Mouse (Mus musculus) liver, embryonic 15.5 days (tissue): Measurements from ENCODE around the gene Popdc3. TPM values are rescaled to one million over a fixed set of nuclear protein-coding genes. Genes with fewer than 3 reads are reported as not detected.
A peak's percentile ranks its signal among the peaks of the same experiment; 100 is the strongest.
"Not testable (repeated sequence)": the region's sequence is repeated elsewhere in the genome, so short reads cannot be mapped to it uniquely, and the experiment has no call there.

Experiments used
- ATAC-seq: fragments of 200-750 bp; cut with Nextera tagmentation; 2 replicates; pipeline ENCODE4 v1.8.0; 2017; ENCODE audit warnings: moderate number of reproducible peaks, mild to moderate bottlenecking, moderate library complexity; ENCODE audit not compliant: insufficient read depth
- H3K27ac ChIP-seq: fragments of 300-500 bp; sonication (generic); replicated peaks from 2 replicates; pipeline ENCODE4 v1.5.1; 2015; ENCODE audit warnings: mild to moderate bottlenecking, inconsistent platforms
- H3K27me3 ChIP-seq: fragments of 300-500 bp; sonication (generic); 2 replicates; pipeline ENCODE4 v1.6.1; 2015; ENCODE audit warnings: mild to moderate bottlenecking, inconsistent platforms
- H3K36me3 ChIP-seq: fragments of 300-500 bp; sonication (generic); replicated peaks from 2 replicates; pipeline ENCODE4 v1.6.1; 2015; ENCODE audit warnings: moderate library complexity, mild to moderate bottlenecking, inconsistent platforms
- H3K4me1 ChIP-seq: fragments of 300-500 bp; sonication (generic); replicated peaks from 2 replicates; pipeline ENCODE4 v1.6.1; 2015; ENCODE audit warnings: inconsistent platforms
- H3K4me2 ChIP-seq: fragments of 300-500 bp; sonication (generic); 2 replicates; pipeline ENCODE4 v1.6.1; 2015; ENCODE audit warnings: moderate library complexity, mild to moderate bottlenecking, inconsistent platforms
- H3K4me3 ChIP-seq: fragments of 300-500 bp; sonication (generic); replicated peaks from 2 replicates; pipeline ENCODE4 v1.5.1; 2015; ENCODE audit warnings: mild to moderate bottlenecking, inconsistent platforms
- H3K9ac ChIP-seq: fragments of 300-500 bp; sonication (generic); 2 replicates; pipeline ENCODE4 v1.6.1; 2015; ENCODE audit warnings: moderate library complexity, mild to moderate bottlenecking, inconsistent platforms
- H3K9me3 ChIP-seq: fragments of 300-500 bp; sonication (generic); replicated peaks from 2 replicates; pipeline ENCODE4 v1.6.1; 2016; ENCODE audit warnings: inconsistent platforms
- WGBS: fragments of 180-500 bp; shearing (Covaris S2); methylation state at CpG from one replicate; pipeline ENCODE4 v1.1.7; 2015; ENCODE audit warnings: mixed read lengths; ENCODE audit not compliant: insufficient replicate concordance; 5-methylcytosine and 5-hydroxymethylcytosine counted together
- polyA plus RNA-seq: library from polyadenylated mRNA; unstranded; fragments of >200 nt; fragmentation: Nextera tagmentation; extraction: Ambion mirVana; gene quantifications from 2 replicates; pipeline ENCODE4 v1.2.1, GENCODE M21; 2015

Gene Popdc3
- polyA plus RNA-seq, 1 experiment from 2014 or later, result 0.13 TPM

GRCm38 (mm10) chr10:45288351-45288750, 110.5 kb downstream of the Popdc3 start:
- H3K9me3 ChIP-seq, result no peaks in the 10 kb centered on the region
- peaks cover 38% of the 10 kb centered on the region for H3K27me3 ChIP-seq
- no peak overlapping the region for H3K4me2 ChIP-seq
- ATAC-seq, result no peak
- no peaks in the 10 kb centered on the region for H3K36me3 ChIP-seq
- H3K9ac ChIP-seq, result no peak overlapping the region
- 24% methylated on average over 7 of the region's 7 CpGs for WGBS
- H3K27ac ChIP-seq, result no peak overlapping the region
- H3K4me3 ChIP-seq, result no peak overlapping the region
- no peaks in the 10 kb centered on the region for H3K4me1 ChIP-seq

DNA sequence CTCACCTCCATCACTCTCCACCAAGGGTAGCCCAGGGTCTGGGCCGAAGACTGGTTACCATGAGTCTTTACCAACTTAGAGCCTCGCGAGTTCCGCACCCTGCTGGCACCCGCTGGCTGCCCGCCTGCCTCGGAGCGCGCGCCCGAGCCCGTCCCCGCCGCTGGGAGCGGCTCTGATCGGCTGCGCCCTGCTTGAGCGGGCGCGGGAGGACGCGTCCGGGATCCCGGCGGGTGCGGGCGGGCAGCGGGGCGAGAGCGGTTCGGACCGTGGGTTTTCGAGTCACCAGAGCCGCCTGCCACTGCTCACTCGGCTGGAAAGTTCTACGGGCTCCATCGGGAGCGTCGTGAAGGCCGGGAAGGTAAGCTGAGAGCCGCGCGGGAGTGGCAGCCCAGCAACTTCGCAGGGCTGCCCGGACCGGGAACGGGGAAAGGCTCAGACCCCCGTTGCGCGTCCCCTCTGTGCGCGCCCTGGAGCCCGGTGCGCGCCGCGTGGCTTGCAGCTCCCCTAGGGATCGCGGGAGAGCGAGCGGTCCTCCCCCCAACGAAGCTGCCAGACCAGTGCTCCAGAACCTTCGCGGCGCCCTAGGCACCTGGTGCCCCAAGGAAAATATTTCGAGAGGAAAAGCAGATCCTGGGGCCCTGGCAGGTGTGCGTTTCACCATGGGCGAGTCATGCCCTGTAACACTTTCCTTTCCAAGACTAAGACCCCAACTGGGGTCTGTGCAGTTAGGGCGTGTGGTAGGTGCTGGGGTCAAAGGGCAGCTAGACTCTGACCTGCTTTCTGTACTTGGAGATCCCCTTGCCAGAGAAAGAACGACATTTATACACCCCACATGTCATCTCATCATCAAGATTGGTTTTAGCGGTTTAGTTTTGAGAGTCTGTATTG, 111.6 kb downstream of the Popdc3 start:
- no peak for ATAC-seq
- Histone ChIP-seq H3K4me1 (no peaks in the 10 kb centered on the region), H3K4me3 (peak overlapping the region; percentile 41), H3K27me3 (peaks cover 38% of the 10 kb centered on the region), H3K9me3 (no peaks in the 10 kb centered on the region), H3K27ac (no peak overlapping the region), H3K4me2 (peak overlapping the region; percentile 66), H3K9ac (no peak overlapping the region), H3K36me3 (no peaks in the 10 kb centered on the region)
- 1% methylated on average over 71 of the region's 71 CpGs for WGBS

GRCm38 (mm10) chr10:45290618-45291017, 112.7 kb downstream of the Popdc3 start:
- ATAC-seq, result no peak
- no peak overlapping the region for H3K27ac ChIP-seq
- H3K4me3 ChIP-seq, result no peak overlapping the region
- no peak overlapping the region for H3K9ac ChIP-seq
- no peaks in the 10 kb centered on the region for H3K9me3 ChIP-seq
- no peaks in the 10 kb centered on the region for H3K4me1 ChIP-seq
- 39% methylated on average over 5 of the region's 5 CpGs for WGBS
- H3K36me3 ChIP-seq, result no peaks in the 10 kb centered on the region
- H3K27me3 ChIP-seq, result peaks cover 38% of the 10 kb centered on the region
- H3K4me2 ChIP-seq, result no peak overlapping the region

DNA sequence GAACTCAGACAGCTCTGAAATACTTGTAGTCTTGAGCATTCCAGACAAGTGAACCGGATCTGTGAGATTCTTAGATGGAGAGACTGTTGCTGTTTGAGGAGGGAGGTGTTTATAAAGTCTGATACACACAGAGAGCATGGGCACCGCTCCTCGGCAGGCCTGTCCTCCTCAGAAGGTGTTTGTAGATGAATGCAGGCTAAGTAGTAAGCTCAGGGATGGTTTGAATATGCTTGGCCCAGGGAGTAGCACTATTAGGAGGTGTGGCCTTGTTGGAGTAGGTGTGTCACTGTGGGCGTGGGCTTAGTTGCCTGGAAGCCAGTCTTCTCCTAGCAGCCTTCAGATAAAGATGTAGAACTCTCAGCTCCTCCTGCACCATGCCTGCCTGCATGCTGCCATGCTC, 114.3 kb downstream of the Popdc3 start:
- ATAC-seq, H3K4me2 ChIP-seq, H3K36me3 ChIP-seq, H3K9me3 ChIP-seq, H3K4me3 ChIP-seq, H3K4me1 ChIP-seq, H3K27ac ChIP-seq, H3K9ac ChIP-seq: not testable (repeated sequence)
- peaks cover 36% of the 10 kb centered on the region for H3K27me3 ChIP-seq
- 57% methylated on average over 4 of the region's 4 CpGs for WGBS

- H3K9ac ChIP-seq, result no peak overlapping the region
- no peak overlapping the region for H3K4me3 ChIP-seq
- no peak overlapping the region for H3K27ac ChIP-seq
- no peaks in the 10 kb centered on the region for H3K36me3 ChIP-seq
- H3K4me2 ChIP-seq, result no peak overlapping the region
- no peak for ATAC-seq
- H3K4me1 ChIP-seq, result no peaks in the 10 kb centered on the region
- peaks cover 12% of the 10 kb centered on the region for H3K27me3 ChIP-seq
- WGBS, result 61% methylated on average over 5 of the region's 5 CpGs
- no peaks in the 10 kb centered on the region for H3K9me3 ChIP-seq
Observed at GRCm38 (mm10) chr10:45295093-45295492, 117.2 kb downstream of the Popdc3 start.

GRCm38 (mm10) chr10:45298503-45298902, 120.6 kb downstream of the Popdc3 start:
- Histone ChIP-seq H3K4me3 (no peak overlapping the region), H3K4me1 (no peaks in the 10 kb centered on the region), H3K4me2 (no peak overlapping the region), H3K9ac (no peak overlapping the region), H3K36me3 (no peaks in the 10 kb centered on the region), H3K27ac (no peak overlapping the region), H3K27me3 (no peaks in the 10 kb centered on the region), H3K9me3 (no peaks in the 10 kb centered on the region)
- no peak for ATAC-seq
- 57% methylated on average over 6 of the region's 6 CpGs for WGBS

GRCm38 (mm10) chr10:45299509-45299908, 121.6 kb downstream of the Popdc3 start:
- 57% methylated on average over 4 of the region's 4 CpGs for WGBS

GRCm38 (mm10) chr10:45303315-45304036, 125.6 kb downstream of the Popdc3 start:
- no peaks in the 10 kb centered on the region for H3K36me3 ChIP-seq
- H3K27ac ChIP-seq, result no peak overlapping the region
- no peak overlapping the region for H3K4me3 ChIP-seq
- no peaks in the 10 kb centered on the region for H3K4me1 ChIP-seq
- H3K9ac ChIP-seq, result no peak overlapping the region
- H3K4me2 ChIP-seq, result no peak overlapping the region
- no peaks in the 10 kb centered on the region for H3K9me3 ChIP-seq
- 46% methylated on average over 14 of the region's 14 CpGs for WGBS
- H3K27me3 ChIP-seq, result no peaks in the 10 kb centered on the region
- ATAC-seq, result no peak

More at GRCm38 (mm10) chr10:45299509-45299908, 121.6 kb downstream of the Popdc3 start:
- Histone ChIP-seq H3K4me3 (no peak overlapping the region), H3K4me2 (no peak overlapping the region), H3K9me3 (no peaks in the 10 kb centered on the region), H3K4me1 (no peaks in the 10 kb centered on the region), H3K27ac (no peak overlapping the region), H3K36me3 (no peaks in the 10 kb centered on the region), H3K9ac (no peak overlapping the region), H3K27me3 (no peaks in the 10 kb centered on the region)
- no peak for ATAC-seq

GRCm38 (mm10) chr10:45305173-45305572, 127.3 kb downstream of the Popdc3 start:
- no peak for ATAC-seq
- Histone ChIP-seq H3K36me3 (no peaks in the 10 kb centered on the region), H3K4me1 (no peaks in the 10 kb centered on the region), H3K9ac (no peak overlapping the region), H3K4me2 (no peak overlapping the region), H3K4me3 (no peak overlapping the region), H3K27me3 (no peaks in the 10 kb centered on the region), H3K27ac (no peak overlapping the region), H3K9me3 (no peaks in the 10 kb centered on the region)
- WGBS, result 70% methylated on average over 5 of the region's 5 CpGs

GRCm38 (mm10) chr10:45311129-45311528, 133.2 kb downstream of the Popdc3 start:
- H3K4me1 ChIP-seq, result no peaks in the 10 kb centered on the region

DNA sequence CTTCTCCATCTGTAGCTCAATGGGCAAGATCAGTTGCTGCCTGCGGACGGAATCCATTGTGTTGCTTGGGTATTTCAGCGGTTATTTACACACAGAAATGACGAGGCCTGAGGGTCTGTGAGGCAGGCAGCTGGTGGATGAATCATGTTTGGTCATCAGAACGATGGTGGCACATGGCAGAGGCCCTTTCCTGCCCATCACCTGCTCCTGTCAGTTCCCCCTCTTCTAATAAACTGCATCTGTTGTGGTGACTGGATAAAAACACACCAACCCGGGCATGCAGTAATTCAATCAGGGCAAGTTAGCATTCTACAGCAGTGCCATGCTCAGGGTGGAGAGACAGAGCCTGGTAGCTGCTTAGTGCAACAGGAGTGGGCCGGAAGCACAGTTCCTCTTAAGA, 133.7 kb downstream of the Popdc3 start:
- Histone ChIP-seq H3K36me3 (no peaks in the 10 kb centered on the region), H3K4me1 (no peaks in the 10 kb centered on the region), H3K9me3 (no peaks in the 10 kb centered on the region), H3K9ac (no peak overlapping the region), H3K4me3 (no peak overlapping the region), H3K27ac (no peak overlapping the region), H3K4me2 (no peak overlapping the region), H3K27me3 (no peaks in the 10 kb centered on the region)
- ATAC-seq, result no peak
- WGBS, result 56% methylated on average over 7 of the region's 7 CpGs

More at GRCm38 (mm10) chr10:45311129-45311528, 133.2 kb downstream of the Popdc3 start:
- Histone ChIP-seq H3K9me3 (no peaks in the 10 kb centered on the region), H3K4me3 (no peak overlapping the region), H3K36me3 (no peaks in the 10 kb centered on the region), H3K27ac (no peak overlapping the region), H3K27me3 (no peaks in the 10 kb centered on the region), H3K9ac (no peak overlapping the region), H3K4me2 (no peak overlapping the region)
- ATAC-seq, result no peak
- WGBS, result 64% methylated on average over 5 of the region's 5 CpGs
